Mouse (Mus musculus) lung, postnatal 14 days (tissue): ENCODE measurements at regions not wholly inside any gene's neighbourhood (a gene's known extent, or its start where the extent isn't known, plus 50 kb on each side); places are given as distances from the start of the nearest gene placed in this dataset.
A peak's percentile ranks its signal among the peaks of the same experiment; 100 is the strongest.

ENCODE experiments used
- DNase-seq: peaks from one replicate; pipeline ENCODE4 v3.0.0; 2021

GRCm38 (mm10) chr1:184534511-184534910 is 197.9 kb downstream of the Hlx start:
- no peak for DNase-seq

- no peak for DNase-seq
Measured at GRCm38 (mm10) chr1:184533870-184534269, 198.5 kb downstream of the Hlx start.

GRCm38 (mm10) chr1:184532488-184533055 is 199.8 kb downstream of the Hlx start:
- no peak for DNase-seq

GRCm38 (mm10) chr1:184530606-184531320 is 201.7 kb downstream of the Hlx start:
- no peak for DNase-seq

GRCm38 (mm10) chr1:184525740-184526139 is 206.7 kb downstream of the Hlx start:
- no peak for DNase-seq

GRCm38 (mm10) chr1:184519551-184519950 is 212.9 kb downstream of the Hlx start:
- no peak for DNase-seq

- DNase-seq: no peak
Measured at GRCm38 (mm10) chr1:184504663-184505062, 227.8 kb downstream of the Hlx start.

- peak; percentile 76 for DNase-seq
Measured at GRCm38 (mm10) chr1:184503827-184504355, 228.5 kb downstream of the Hlx start.

- no peak for DNase-seq
Measured at GRCm38 (mm10) chr1:184500702-184501101, 231.7 kb downstream of the Hlx start.

- peak; percentile 61 for DNase-seq
Measured at GRCm38 (mm10) chr1:184498909-184499525, 233.4 kb downstream of the Hlx start.

- DNase-seq: no peak
Measured at GRCm38 (mm10) chr1:184497007-184497406, 235.4 kb downstream of the Hlx start.

GRCm38 (mm10) chr1:184493811-184494210 is 238.6 kb downstream of the Hlx start:
- DNase-seq: no peak

GRCm38 (mm10) chr1:184492115-184492514 is 240.3 kb downstream of the Hlx start:
- DNase-seq: no peak

GRCm38 (mm10) chr1:184491252-184491651 is 241.2 kb downstream of the Hlx start:
- DNase-seq: no peak

- no peak for DNase-seq
Measured at GRCm38 (mm10) chr1:184487409-184487808, 245.0 kb downstream of the Hlx start.

- DNase-seq: no peak
Measured at GRCm38 (mm10) chr1:184484801-184485200, 247.6 kb downstream of the Hlx start.

GRCm38 (mm10) chr1:184483371-184483770 is 249.0 kb downstream of the Hlx start:
- DNase-seq: no peak

- no peak for DNase-seq
Measured at GRCm38 (mm10) chr1:184482026-184482425, 250.4 kb downstream of the Hlx start.

- DNase-seq: no peak
Measured at GRCm38 (mm10) chr1:184480571-184481220, 251.7 kb downstream of the Hlx start.

- peak; percentile 32 for DNase-seq
Measured at GRCm38 (mm10) chr1:184478006-184478405, 254.4 kb downstream of the Hlx start.

- DNase-seq: no peak
Measured at GRCm38 (mm10) chr1:184462481-184463124, 269.8 kb downstream of the Hlx start.

GRCm38 (mm10) chr1:184461411-184461810 is 271.0 kb downstream of the Hlx start:
- no peak for DNase-seq

GRCm38 (mm10) chr1:184456727-184457126 is 275.7 kb downstream of the Hlx start:
- no peak for DNase-seq
